Mouse (Mus musculus) ES-Bruce4 (cell line): ENCODE measurements at regions not wholly inside any gene's neighbourhood (a gene's known extent, or its start where the extent isn't known, plus 50 kb on each side); places are given as distances from the start of the nearest gene placed in this dataset.

Experiments used
- CTCF ChIP-seq: IDR thresholded peaks from one replicate; pipeline ENCODE4 v1.8.1; 2011; ENCODE audit warnings: low read depth, low read length
- EP300 ChIP-seq: IDR thresholded peaks from 2 replicates; pipeline ENCODE4 v1.6.1; 2011; ENCODE audit warnings: low read depth, low read length; ENCODE audit not compliant: insufficient read depth

- TF ChIP-seq CTCF (no peak), EP300 (no peak)
These were observed 314.2 kb upstream of the 2610301B20Rik start for GRCm38 (mm10) chr4:10560078-10560477.
